Mouse (Mus musculus) layer of hippocampus, adult 2 months (tissue): ENCODE data around the gene A530064D06Rik. TPM values are rescaled to one million over a fixed set of nuclear protein-coding genes. Genes with fewer than 3 reads are reported as not detected.
A peak's percentile ranks its signal among the peaks of the same experiment; 100 is the strongest.

Experiments used
- DNase-seq, 2 experiments: peaks; one replicate each; pipeline ENCODE4 v3.0.0; 2022; ENCODE audit warnings: low spot score in 2 of 2
- H3K27ac ChIP-seq: fragments of 200-600 bp; 2 replicates; pipeline ENCODE4 v1.8.1; 2022
- H3K4me3 ChIP-seq: fragments of 200-600 bp; 2 replicates; pipeline ENCODE4 v1.8.1; 2022; ENCODE audit warnings: mild to moderate bottlenecking
- CTCF ChIP-seq: fragments of 200-600 bp; conservative IDR thresholded peaks from 2 replicates; pipeline ENCODE4 v1.8.1; 2022; ENCODE audit warnings: antibody characterized with exemption, mild to moderate bottlenecking, moderate library complexity
- total RNA-seq, 2 experiments: library from RNA; stranded (reverse); gene quantifications; 2 replicates each; pipeline ENCODE4 v1.2.3; 2021

The A530064D06Rik gene
- total RNA-seq, 2 experiments from 2014 or later, result not detected

GRCm38 (mm10) chr17:48110547-48111287 is 56.4 kb downstream of the A530064D06Rik start:
- DNase-seq, result no peak
- Histone ChIP-seq H3K27ac (no peak overlapping the region), H3K4me3 (no peak overlapping the region)
- TF ChIP-seq CTCF, result peak; percentile 79

GRCm38 (mm10) chr17:48108520-48108919 is 58.6 kb downstream of the A530064D06Rik start:
- TF ChIP-seq CTCF, result no peak
- Histone ChIP-seq H3K4me3 (no peak overlapping the region), H3K27ac (no peak overlapping the region)
- no peak for DNase-seq

GRCm38 (mm10) chr17:48107862-48108261 is 59.2 kb downstream of the A530064D06Rik start:
- no peak overlapping the region for H3K4me3 ChIP-seq
- peak; percentile 31 for TF ChIP-seq CTCF
- H3K27ac ChIP-seq, result no peak overlapping the region
- no peak for DNase-seq

GRCm38 (mm10) chr17:48107333-48107732 is 59.7 kb downstream of the A530064D06Rik start:
- no peak for TF ChIP-seq CTCF
- Histone ChIP-seq H3K27ac (no peak overlapping the region), H3K4me3 (no peak overlapping the region)
- no peak for DNase-seq

- peak; percentile 76 for TF ChIP-seq CTCF
- DNase-seq, result peak; percentile 84 to 86
- Histone ChIP-seq H3K4me3 (no peak overlapping the region), H3K27ac (no peak overlapping the region)
Measured at GRCm38 (mm10) chr17:48100441-48101417, 66.3 kb downstream of the A530064D06Rik start.

GRCm38 (mm10) chr17:48099312-48099711 is 67.8 kb downstream of the A530064D06Rik start:
- no peak for DNase-seq
- no peak for TF ChIP-seq CTCF
- Histone ChIP-seq H3K4me3 (no peak overlapping the region), H3K27ac (no peak overlapping the region)

Other genes starting within 250 kb of the A530064D06Rik start
- gene Foxp4, start 242.6 kb downstream of the A530064D06Rik start, total RNA-seq, result 10 to 100 TPM; 52.1 to 53.3 TPM
- not detected for gene 1700122O11Rik, start 129.0 kb downstream of the A530064D06Rik start, total RNA-seq
- gene 1700067P10Rik, start 78.0 kb downstream of the A530064D06Rik start, total RNA-seq, result not detected
- gene 9830107B12Rik, start 21.0 kb downstream of the A530064D06Rik start, total RNA-seq, result not detected
- not detected for gene Trem1, start 65.5 kb upstream of the A530064D06Rik start, total RNA-seq
- gene Trem3, start 80.5 kb upstream of the A530064D06Rik start, total RNA-seq, result not detected
- not detected for gene Treml4, start 97.0 kb upstream of the A530064D06Rik start, total RNA-seq
- under 1 TPM; 0.25 to 0.36 TPM for gene Treml2, start 132.2 kb upstream of the A530064D06Rik start, total RNA-seq
- not detected for gene B430306N03Rik, start 148.9 kb upstream of the A530064D06Rik start, total RNA-seq
- 10 to 100 TPM; 10.1 to 10.6 TPM for gene Trem2, start 179.1 kb upstream of the A530064D06Rik start, total RNA-seq
- gene Treml1, start 192.6 kb upstream of the A530064D06Rik start, total RNA-seq, result not detected
- 10 to 100 TPM; 21.4 to 26.7 TPM for gene Nfya, start 242.6 kb upstream of the A530064D06Rik start, total RNA-seq
- gene Oard1, start 242.7 kb upstream of the A530064D06Rik start, total RNA-seq, result 10 to 100 TPM; 11.1 to 15.1 TPM